Comparison of ENCODE assay signal across 10 mouse cellular contexts in the genomic region with DNA sequence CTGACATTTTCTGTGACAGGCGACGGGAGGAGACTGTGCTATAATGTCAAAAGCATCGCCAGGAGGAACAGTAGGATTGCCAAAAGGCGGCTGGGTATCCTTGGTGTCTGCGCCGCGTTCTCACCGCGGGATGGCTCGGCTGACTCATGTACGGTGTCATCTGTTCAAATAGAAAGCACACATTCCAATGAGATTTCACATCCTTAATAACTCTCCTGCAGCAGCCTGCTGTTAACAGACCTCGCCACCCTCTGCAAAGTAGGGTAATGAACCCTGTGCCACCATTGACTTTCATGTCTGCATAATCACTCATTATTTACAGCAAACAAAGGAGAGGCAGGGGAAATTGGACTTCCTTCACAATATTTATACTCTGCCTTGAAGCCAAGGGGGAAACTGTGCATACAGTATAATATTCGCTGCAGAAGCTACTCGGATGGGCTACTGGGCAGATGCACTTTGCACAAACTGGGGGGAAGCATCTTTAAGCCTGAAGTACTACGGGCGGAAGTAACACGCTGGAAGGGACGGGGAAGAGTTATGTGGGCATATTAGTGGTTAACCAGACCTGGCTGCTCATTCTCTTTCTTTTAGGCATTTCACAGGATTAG.
A peak's percentile ranks its signal among the peaks of the same experiment; 100 is the strongest.
DNase-seq lines count a peak whose midpoint lies in the region; ATAC-seq lines count a peak whose summit lies in the region.
"Had no signal": no experiment of that assay in that cellular context is flagged by ENCODE, and none has a peak within 500 bp of the region (broad histone marks: within the 10 kb centered on the region; RNA-seq: fewer than 3 reads in every experiment).

No protein-coding gene starts in this region.

- peak; percentile 45 to 68 for DNase-seq in adrenal gland, adult (ENCODE audit: inconsistent age in 2 of 2, low spot score in 1 of 2)
- no peak for DNase-seq in adrenal gland, postnatal 4 days (ENCODE audit: low spot score in 2 of 2)
- DNase-seq in cerebellum, postnatal 36 days: peak; percentile 49 to 65
- peak; percentile 18 to 53 for DNase-seq in layer of hippocampus, adult 8-10 months (ENCODE audit: low spot score in 2 of 2)
- no peak for DNase-seq in c-Kit-positive CD71-positive TER-119-positive erythroid progenitor cells, embryonic 14.5 days (ENCODE audit: low spot score)
- no peak for DNase-seq in liver, embryonic 11.5 days (ENCODE audit: low spot score)
- DNase-seq in thymus, adult 18-20 months: no peak
- DNase-seq: lung, embryonic 14.5 days had no signal

- peak overlapping the region; percentile 70 for H3K27ac ChIP-seq in neural tube, embryonic 13.5 days (replicated peaks)
- H3K27ac ChIP-seq in liver, embryonic 11.5 days (ENCODE audit: low read depth, low read length): no peak overlapping the region

- 45% methylated on average over 18 of the region's 18 CpGs for WGBS in neural tube, embryonic 13.5 days
- WGBS in liver, embryonic 11.5 days: 87% methylated on average over 18 of the region's 18 CpGs

- H3K9ac ChIP-seq in neural tube, embryonic 13.5 days: no peak overlapping the region
- no peak overlapping the region for H3K9ac ChIP-seq in liver, embryonic 11.5 days (ENCODE audit: low read depth, low read length)
- H3K9ac ChIP-seq: lung, embryonic 14.5 days had no signal

- peak; percentile 70 for ATAC-seq in neural tube, embryonic 13.5 days (ENCODE audit: low read depth)
- ATAC-seq in liver, embryonic 11.5 days (replicated peaks; ENCODE audit: low FRiP score): no peak
- ATAC-seq: activated CD4-positive, CD25-positive, alpha-beta regulatory T cell, adult 4 months had no signal

- peaks cover 40% of the 10 kb centered on the region for H3K4me1 ChIP-seq in neural tube, embryonic 13.5 days (replicated peaks)
- no peaks in the 10 kb centered on the region for H3K4me1 ChIP-seq in liver, embryonic 11.5 days (replicated peaks; ENCODE audit: control insufficient read depth, insufficient read depth, low read length)

- no peaks in the 10 kb centered on the region for H3K9me3 ChIP-seq in neural tube, embryonic 13.5 days
- H3K9me3 ChIP-seq in liver, embryonic 11.5 days (ENCODE audit: control insufficient read depth, low read length): no peaks in the 10 kb centered on the region

- no peak overlapping the region for H3K4me3 ChIP-seq in neural tube, embryonic 13.5 days
- H3K4me3 ChIP-seq in liver, embryonic 11.5 days (ENCODE audit: low read depth, low read length): no peak overlapping the region

- H3K27me3 ChIP-seq in neural tube, embryonic 13.5 days: no peaks in the 10 kb centered on the region
- no peaks in the 10 kb centered on the region for H3K27me3 ChIP-seq in liver, embryonic 11.5 days (replicated peaks; ENCODE audit: control insufficient read depth, insufficient read depth, low read length)

- H3K36me3 ChIP-seq in neural tube, embryonic 13.5 days: peaks cover 3% of the 10 kb centered on the region
- H3K36me3 ChIP-seq in liver, embryonic 11.5 days (ENCODE audit: control insufficient read depth, insufficient read depth, low read length): no peaks in the 10 kb centered on the region

- peak overlapping the region; percentile 9; the same call in 1 of the 2 replicates for H3K4me2 ChIP-seq in neural tube, embryonic 13.5 days
- no peak overlapping the region for H3K4me2 ChIP-seq in liver, embryonic 11.5 days
- H3K4me2 ChIP-seq: lung, embryonic 14.5 days had no signal

Comparison
In these comparisons a context has a peak if more than half of its experiments do, and no peak if none do; other contexts are left out.
1. DNase-seq: peak in adrenal gland, adult (2 of 2), cerebellum, postnatal 36 days (2 of 2) and layer of hippocampus, adult 8-10 months (2 of 2); none in adrenal gland, postnatal 4 days (0 of 2), c-Kit-positive CD71-positive TER-119-positive erythroid progenitor cells, embryonic 14.5 days (single experiment), liver, embryonic 11.5 days (single experiment) and thymus, adult 18-20 months (0 of 2).